Mouse (Mus musculus): ENCODE measurements around the gene Erp44. TPM values are rescaled to one million over a fixed set of nuclear protein-coding genes. Genes with fewer than 3 reads are reported as not detected.

Erp44 gene
- 10 to 100 TPM; 48.4 to 84.8 (median 60.7) TPM for polyA plus RNA-seq (2017; shearing (Covaris generic))

GRCm38 (mm10) chr4:48279498-48280134 lies at the start of gene Erp44, which contains the start of gene Invs:
Gene Erp44 (minus strand): TSS chr4:48279558.
Gene Invs (plus strand): TSS chr4:48279760.
- ATAC-seq = peak; percentile 98

GRCm38 (mm10) chr4:48328042-48328441 lies 48.7 kb upstream of the Erp44 start:
- no peak for ATAC-seq

GRCm38 (mm10) chr4:48327192-48327591 lies 47.8 kb upstream of the Erp44 start:
- ATAC-seq = no peak

GRCm38 (mm10) chr4:48322095-48322494 lies 42.7 kb upstream of the Erp44 start:
- ATAC-seq = no peak

GRCm38 (mm10) chr4:48321276-48321675 lies 41.9 kb upstream of the Erp44 start:
- no peak for ATAC-seq

GRCm38 (mm10) chr4:48316036-48316435 lies 36.7 kb upstream of the Erp44 start:
- ATAC-seq = no peak

- ATAC-seq = no peak
These were observed 35.5 kb upstream of the Erp44 start for GRCm38 (mm10) chr4:48314814-48315213.

- ATAC-seq = no peak
These were observed 7.9 kb upstream of the Erp44 start for GRCm38 (mm10) chr4:48287086-48287757.

- no peak for ATAC-seq
These were observed 1.8 kb upstream of the Erp44 start for GRCm38 (mm10) chr4:48281121-48281520.

- ATAC-seq = peak; percentile 16
These were observed 431 bp downstream of the Erp44 start for GRCm38 (mm10) chr4:48278757-48279497.

GRCm38 (mm10) chr4:48277011-48277410 lies 2.3 kb downstream of the Erp44 start:
- ATAC-seq = no peak

- ATAC-seq = no peak
These were observed 3.6 kb downstream of the Erp44 start for GRCm38 (mm10) chr4:48275736-48276135.

- ATAC-seq = peak; percentile 36
These were observed 6.1 kb downstream of the Erp44 start for GRCm38 (mm10) chr4:48273119-48273829.

- no peak for ATAC-seq
These were observed 7.5 kb downstream of the Erp44 start for GRCm38 (mm10) chr4:48271838-48272237.

- ATAC-seq = no peak
These were observed 8.8 kb downstream of the Erp44 start for GRCm38 (mm10) chr4:48270532-48270931.

GRCm38 (mm10) chr4:48268127-48268526 lies 11.2 kb downstream of the Erp44 start:
- peak; percentile 80 for ATAC-seq

GRCm38 (mm10) chr4:48267683-48268082 lies 11.7 kb downstream of the Erp44 start:
- peak; percentile 81 for ATAC-seq

- ATAC-seq = no peak
These were observed 21.3 kb downstream of the Erp44 start for GRCm38 (mm10) chr4:48258045-48258444.

- ATAC-seq = peak; percentile 48
These were observed 26.1 kb downstream of the Erp44 start for GRCm38 (mm10) chr4:48253266-48253665.

GRCm38 (mm10) chr4:48244280-48244679 lies 35.1 kb downstream of the Erp44 start:
- no peak for ATAC-seq

- peak; percentile 69 for ATAC-seq
These were observed 35.6 kb downstream of the Erp44 start for GRCm38 (mm10) chr4:48243737-48244136.

GRCm38 (mm10) chr4:48242482-48242881 lies 36.9 kb downstream of the Erp44 start:
- no peak for ATAC-seq

- ATAC-seq = no peak
These were observed 40.3 kb downstream of the Erp44 start for GRCm38 (mm10) chr4:48239046-48239445.
